Mouse (Mus musculus): ENCODE results near the gene Btbd3. TPM values are rescaled to one million over a fixed set of nuclear protein-coding genes. Genes with fewer than 3 reads are reported as not detected.

The Btbd3 gene
- polyA plus RNA-seq, 1 experiment from 2014 or later = 19.6 TPM

- Histone ChIP-seq H3K9ac (ENCODE audit: low read length) (no peak overlapping the region), H3K4me3 (ENCODE audit: low read depth, low read length) (no peak overlapping the region), H3K4me1 (ENCODE audit: control insufficient read depth, insufficient read depth, low read length) (no peaks in the 10 kb centered on the region), H3K36me3 (ENCODE audit: control insufficient read depth, insufficient read depth, low read length) (no peaks in the 10 kb centered on the region), H3K9me3 (ENCODE audit: control insufficient read depth, low read length) (no peaks in the 10 kb centered on the region), H3K27me3 (ENCODE audit: control insufficient read depth, insufficient read depth, low read length) (no peaks in the 10 kb centered on the region), H3K27ac (ENCODE audit: low read depth, low read length) (no peak overlapping the region), H3K4me2 (ENCODE audit: low read depth) (no peak overlapping the region)
- DNase-seq (ENCODE audit: low spot score) (no peak), ATAC-seq (ENCODE audit: insufficient read depth, low FRiP score, low TSS enrichment) (no peak)
- WGBS = 95% methylated on average over 3 of the region's 3 CpGs
Observed at GRCm38 (mm10) chr2:138447681-138448080, 191.3 kb downstream of the Btbd3 start.

- ATAC-seq (ENCODE audit: insufficient read depth, low FRiP score, low TSS enrichment) = no peak
- no peaks in the 10 kb centered on the region for H3K36me3 ChIP-seq (ENCODE audit: control insufficient read depth, insufficient read depth, low read length)
- no peak overlapping the region for H3K9ac ChIP-seq (ENCODE audit: low read length)
- 73% methylated on average over 22 of the region's 22 CpGs for WGBS
- DNase-seq (ENCODE audit: low spot score) = no peak
- no peaks in the 10 kb centered on the region for H3K4me1 ChIP-seq (ENCODE audit: control insufficient read depth, insufficient read depth, low read length)
- no peaks in the 10 kb centered on the region for H3K27me3 ChIP-seq (ENCODE audit: control insufficient read depth, insufficient read depth, low read length)
- no peak overlapping the region for H3K4me3 ChIP-seq (ENCODE audit: low read depth, low read length)
- H3K4me2 ChIP-seq (ENCODE audit: low read depth) = no peak overlapping the region
- no peak overlapping the region for H3K27ac ChIP-seq (ENCODE audit: low read depth, low read length)
- no peaks in the 10 kb centered on the region for H3K9me3 ChIP-seq (ENCODE audit: control insufficient read depth, low read length)
Observed at GRCm38 (mm10) chr2:138468046-138468572, 211.7 kb downstream of the Btbd3 start.

- no peak for DNase-seq (ENCODE audit: low spot score)
- no peak overlapping the region for H3K9ac ChIP-seq (ENCODE audit: low read length)
- no peak overlapping the region for H3K4me2 ChIP-seq (ENCODE audit: low read depth)
- H3K4me3 ChIP-seq (ENCODE audit: low read depth, low read length) = no peak overlapping the region
- H3K36me3 ChIP-seq (ENCODE audit: control insufficient read depth, insufficient read depth, low read length) = no peaks in the 10 kb centered on the region
- 90% methylated on average over 5 of the region's 5 CpGs for WGBS
- no peaks in the 10 kb centered on the region for H3K27me3 ChIP-seq (ENCODE audit: control insufficient read depth, insufficient read depth, low read length)
- no peaks in the 10 kb centered on the region for H3K4me1 ChIP-seq (ENCODE audit: control insufficient read depth, insufficient read depth, low read length)
- no peak for ATAC-seq (ENCODE audit: insufficient read depth, low FRiP score, low TSS enrichment)
- H3K27ac ChIP-seq (ENCODE audit: low read depth, low read length) = no peak overlapping the region
- no peaks in the 10 kb centered on the region for H3K9me3 ChIP-seq (ENCODE audit: control insufficient read depth, low read length)
Observed at GRCm38 (mm10) chr2:138473407-138473806, 217.0 kb downstream of the Btbd3 start.

- ATAC-seq (ENCODE audit: insufficient read depth, low FRiP score, low TSS enrichment) = no peak
- H3K9ac ChIP-seq (ENCODE audit: low read length) = no peak overlapping the region
Observed at GRCm38 (mm10) chr2:138476486-138476885, 220.1 kb downstream of the Btbd3 start.

GRCm38 (mm10) chr2:138477278-138477677 lies 220.9 kb downstream of the Btbd3 start:
- no peak overlapping the region for H3K9ac ChIP-seq (ENCODE audit: low read length)
- WGBS = 92% methylated on average over 5 of the region's 5 CpGs
- H3K9me3 ChIP-seq (ENCODE audit: control insufficient read depth, low read length) = no peaks in the 10 kb centered on the region
- no peak for DNase-seq (ENCODE audit: low spot score)
- no peak for ATAC-seq (ENCODE audit: insufficient read depth, low FRiP score, low TSS enrichment)
- no peaks in the 10 kb centered on the region for H3K36me3 ChIP-seq (ENCODE audit: control insufficient read depth, insufficient read depth, low read length)
- no peak overlapping the region for H3K4me3 ChIP-seq (ENCODE audit: low read depth, low read length)
- H3K4me2 ChIP-seq (ENCODE audit: low read depth) = no peak overlapping the region
- no peaks in the 10 kb centered on the region for H3K27me3 ChIP-seq (ENCODE audit: control insufficient read depth, insufficient read depth, low read length)
- no peaks in the 10 kb centered on the region for H3K4me1 ChIP-seq (ENCODE audit: control insufficient read depth, insufficient read depth, low read length)
- H3K27ac ChIP-seq (ENCODE audit: low read depth, low read length) = no peak overlapping the region

More at GRCm38 (mm10) chr2:138476486-138476885, 220.1 kb downstream of the Btbd3 start:
- no peak overlapping the region for H3K4me2 ChIP-seq (ENCODE audit: low read depth)
- H3K27ac ChIP-seq (ENCODE audit: low read depth, low read length) = no peak overlapping the region
- no peak for DNase-seq (ENCODE audit: low spot score)
- H3K36me3 ChIP-seq (ENCODE audit: control insufficient read depth, insufficient read depth, low read length) = no peaks in the 10 kb centered on the region
- H3K4me1 ChIP-seq (ENCODE audit: control insufficient read depth, insufficient read depth, low read length) = no peaks in the 10 kb centered on the region
- 94% methylated on average over 3 of the region's 3 CpGs for WGBS
- no peak overlapping the region for H3K4me3 ChIP-seq (ENCODE audit: low read depth, low read length)
- no peaks in the 10 kb centered on the region for H3K9me3 ChIP-seq (ENCODE audit: control insufficient read depth, low read length)
- H3K27me3 ChIP-seq (ENCODE audit: control insufficient read depth, insufficient read depth, low read length) = no peaks in the 10 kb centered on the region

- H3K4me2 ChIP-seq (ENCODE audit: low read depth) = no peak overlapping the region
- no peaks in the 10 kb centered on the region for H3K9me3 ChIP-seq (ENCODE audit: control insufficient read depth, low read length)
- no peaks in the 10 kb centered on the region for H3K4me1 ChIP-seq (ENCODE audit: control insufficient read depth, insufficient read depth, low read length)
- no peak overlapping the region for H3K4me3 ChIP-seq (ENCODE audit: low read depth, low read length)
- ATAC-seq (ENCODE audit: insufficient read depth, low FRiP score, low TSS enrichment) (no peak), DNase-seq (ENCODE audit: low spot score) (no peak)
- H3K27me3 ChIP-seq (ENCODE audit: control insufficient read depth, insufficient read depth, low read length) = no peaks in the 10 kb centered on the region
- H3K27ac ChIP-seq (ENCODE audit: low read depth, low read length) = no peak overlapping the region
- WGBS = 83% methylated on average over 3 of the region's 3 CpGs
- H3K9ac ChIP-seq (ENCODE audit: low read length) = no peak overlapping the region
- H3K36me3 ChIP-seq (ENCODE audit: control insufficient read depth, insufficient read depth, low read length) = no peaks in the 10 kb centered on the region
Observed at GRCm38 (mm10) chr2:138482541-138482940, 226.2 kb downstream of the Btbd3 start.

- Histone ChIP-seq H3K4me1 (ENCODE audit: control insufficient read depth, insufficient read depth, low read length) (no peaks in the 10 kb centered on the region), H3K9ac (ENCODE audit: low read length) (no peak overlapping the region), H3K27me3 (ENCODE audit: control insufficient read depth, insufficient read depth, low read length) (no peaks in the 10 kb centered on the region), H3K4me3 (ENCODE audit: low read depth, low read length) (no peak overlapping the region), H3K4me2 (ENCODE audit: low read depth) (no peak overlapping the region), H3K36me3 (ENCODE audit: control insufficient read depth, insufficient read depth, low read length) (no peaks in the 10 kb centered on the region), H3K9me3 (ENCODE audit: control insufficient read depth, low read length) (no peaks in the 10 kb centered on the region), H3K27ac (ENCODE audit: low read depth, low read length) (no peak overlapping the region)
- 87% methylated on average over 4 of the region's 4 CpGs for WGBS
- ATAC-seq (ENCODE audit: insufficient read depth, low FRiP score, low TSS enrichment) (no peak), DNase-seq (ENCODE audit: low spot score) (no peak)
Observed at GRCm38 (mm10) chr2:138484871-138485270, 228.5 kb downstream of the Btbd3 start.

- Histone ChIP-seq H3K4me2 (ENCODE audit: low read depth) (no peak overlapping the region), H3K36me3 (ENCODE audit: control insufficient read depth, insufficient read depth, low read length) (no peaks in the 10 kb centered on the region), H3K4me1 (ENCODE audit: control insufficient read depth, insufficient read depth, low read length) (no peaks in the 10 kb centered on the region), H3K27me3 (ENCODE audit: control insufficient read depth, insufficient read depth, low read length) (no peaks in the 10 kb centered on the region), H3K4me3 (ENCODE audit: low read depth, low read length) (no peak overlapping the region), H3K9me3 (ENCODE audit: control insufficient read depth, low read length) (no peaks in the 10 kb centered on the region), H3K9ac (ENCODE audit: low read length) (no peak overlapping the region), H3K27ac (ENCODE audit: low read depth, low read length) (no peak overlapping the region)
- DNase-seq (ENCODE audit: low spot score) = no peak
- ATAC-seq (ENCODE audit: insufficient read depth, low FRiP score, low TSS enrichment) = no peak
- WGBS = 79% methylated on average over 2 of the region's 2 CpGs
Observed at GRCm38 (mm10) chr2:138490688-138491405, 234.5 kb downstream of the Btbd3 start.

GRCm38 (mm10) chr2:138492176-138492575 lies 235.8 kb downstream of the Btbd3 start:
- no peaks in the 10 kb centered on the region for H3K27me3 ChIP-seq (ENCODE audit: control insufficient read depth, insufficient read depth, low read length)
- H3K4me1 ChIP-seq (ENCODE audit: control insufficient read depth, insufficient read depth, low read length) = no peaks in the 10 kb centered on the region
- ATAC-seq (ENCODE audit: insufficient read depth, low FRiP score, low TSS enrichment) (no peak), DNase-seq (ENCODE audit: low spot score) (no peak)
- H3K27ac ChIP-seq (ENCODE audit: low read depth, low read length) = no peak overlapping the region
- H3K9ac ChIP-seq (ENCODE audit: low read length) = no peak overlapping the region
- H3K36me3 ChIP-seq (ENCODE audit: control insufficient read depth, insufficient read depth, low read length) = no peaks in the 10 kb centered on the region
- H3K4me2 ChIP-seq (ENCODE audit: low read depth) = no peak overlapping the region
- no peaks in the 10 kb centered on the region for H3K9me3 ChIP-seq (ENCODE audit: control insufficient read depth, low read length)
- H3K4me3 ChIP-seq (ENCODE audit: low read depth, low read length) = no peak overlapping the region
